Mouse (Mus musculus) naive thymus-derived CD4-positive, alpha-beta T cell, adult 2 months (primary cell): ENCODE results near the gene Macrod2.

Source experiments
- DNase-seq: peaks from one replicate; pipeline ENCODE4 v3.0.0-alpha.2; 2011; ENCODE audit warnings: low read depth

Gene Macrod2

DNA sequence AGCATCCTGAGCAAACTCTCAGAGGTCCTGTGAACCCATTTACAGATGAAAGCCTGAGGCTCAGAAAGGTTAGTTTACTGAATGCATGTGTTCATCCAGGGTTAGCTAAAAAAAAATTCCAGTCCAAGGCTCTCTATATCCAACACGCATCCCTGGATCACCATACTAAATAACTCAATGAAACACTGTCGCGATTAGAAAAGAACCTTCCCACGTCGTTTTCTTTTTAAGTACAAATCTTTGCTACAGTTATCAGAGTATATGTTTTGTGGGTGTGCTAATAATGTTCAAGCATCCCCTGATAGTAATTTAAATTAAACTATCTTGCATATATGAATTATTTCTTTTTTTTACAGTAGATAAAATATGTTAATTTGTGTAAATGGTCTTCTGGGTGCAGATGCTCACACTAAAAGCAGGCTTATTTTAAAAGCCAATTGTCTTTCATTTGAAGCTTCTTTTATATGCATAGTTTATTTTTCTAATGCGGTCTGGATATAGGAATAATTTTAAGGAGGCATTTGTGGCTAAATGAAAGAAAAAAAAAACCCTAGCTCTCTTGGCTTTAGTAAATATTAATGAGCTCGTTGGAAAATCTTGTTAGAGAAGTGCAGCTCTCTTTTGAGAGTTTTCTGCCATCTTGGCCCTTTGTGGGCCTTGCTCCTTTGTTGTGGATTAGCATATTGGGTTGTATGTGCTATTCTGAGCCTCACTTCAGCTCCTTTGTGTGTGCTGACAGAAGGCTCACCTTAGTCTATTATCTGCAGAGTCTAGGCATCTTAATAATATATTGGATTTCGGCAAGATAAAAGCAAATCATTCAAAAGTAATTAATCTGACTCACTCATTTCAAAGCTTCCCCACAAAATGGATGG lies 679.1 kb downstream of the Macrod2 start:
- no peak for DNase-seq

DNA sequence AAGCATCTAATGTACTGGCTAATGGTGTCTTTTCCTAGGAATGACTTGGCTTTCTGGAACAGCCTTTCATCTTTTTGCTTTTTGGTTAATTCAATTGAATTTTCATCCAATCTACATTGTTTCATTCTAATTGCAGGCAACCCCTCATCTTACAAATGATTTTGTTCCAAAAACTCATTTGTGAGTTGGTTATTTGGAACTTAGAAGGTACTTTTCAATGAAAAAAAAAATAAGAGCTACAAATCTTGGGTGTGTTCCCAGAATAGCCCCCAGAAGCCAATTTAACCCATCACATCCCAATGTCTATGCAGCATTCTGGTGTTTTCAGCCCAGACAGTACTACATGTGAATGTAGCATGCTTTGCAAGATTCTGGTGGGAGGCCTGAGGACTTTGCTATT lies 683.1 kb downstream of the Macrod2 start:
- no peak for DNase-seq

GRCm38 (mm10) chr2:141091320-141091719 lies 696.2 kb downstream of the Macrod2 start:
- DNase-seq = no peak

DNA sequence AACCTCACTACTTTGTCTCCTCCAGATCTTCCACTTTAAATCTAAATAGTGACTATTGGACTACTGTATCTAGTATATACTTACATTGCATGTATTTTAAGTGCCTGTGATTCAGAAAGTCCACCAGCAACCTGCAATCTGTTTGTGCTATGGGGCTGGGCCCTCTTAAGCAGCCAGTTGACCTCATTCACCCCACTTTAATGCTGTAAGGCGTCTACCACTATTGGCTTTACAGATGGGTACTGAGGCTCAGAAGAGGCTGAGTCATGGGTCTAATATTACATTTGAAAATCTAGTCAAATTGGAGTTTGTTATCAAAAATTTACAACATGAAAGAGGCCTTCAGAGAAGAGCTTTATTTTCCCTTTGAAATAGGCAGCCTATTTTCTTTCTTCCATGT lies 722.5 kb downstream of the Macrod2 start:
- DNase-seq = no peak

DNA sequence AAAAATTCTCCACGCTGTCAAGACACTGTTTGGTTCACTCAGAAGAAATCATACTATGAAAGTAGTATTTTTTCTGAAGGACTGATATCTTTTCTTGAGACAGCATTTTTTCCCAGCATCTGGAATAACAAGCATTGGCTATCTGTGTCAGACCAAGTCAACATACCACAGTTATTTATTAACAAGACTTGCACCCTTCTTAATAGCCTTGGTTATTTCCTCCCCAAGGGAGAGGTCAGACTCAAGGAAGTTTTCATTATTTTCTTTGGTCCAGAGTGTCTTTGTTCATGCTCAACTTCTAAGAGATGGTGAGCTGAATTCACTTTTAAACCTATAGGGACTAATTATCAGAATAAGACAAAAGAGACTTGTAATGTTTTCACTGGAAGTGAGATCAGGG lies 728.8 kb downstream of the Macrod2 start:
- no peak for DNase-seq

GRCm38 (mm10) chr2:141125638-141126037 lies 730.5 kb downstream of the Macrod2 start:
- DNase-seq = no peak

DNA sequence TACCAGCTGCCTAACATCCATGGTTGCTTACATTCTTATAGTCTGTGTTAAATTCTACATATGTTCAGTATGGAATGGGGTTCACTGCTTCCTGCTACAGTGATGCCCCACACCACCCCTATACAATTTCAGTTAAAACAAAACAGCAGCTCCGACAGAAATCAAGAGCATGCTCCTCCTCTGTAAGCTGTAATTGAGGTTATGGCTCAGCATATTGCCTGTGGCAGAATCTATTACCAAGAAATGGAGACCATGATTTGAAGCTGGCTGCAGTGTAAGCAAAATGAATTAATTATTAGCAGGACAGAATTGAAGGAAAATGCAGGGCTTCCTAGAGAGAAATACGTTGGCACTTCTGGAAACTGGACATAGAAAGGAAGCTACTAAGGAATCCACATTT lies 747.2 kb downstream of the Macrod2 start:
- DNase-seq = no peak

DNA sequence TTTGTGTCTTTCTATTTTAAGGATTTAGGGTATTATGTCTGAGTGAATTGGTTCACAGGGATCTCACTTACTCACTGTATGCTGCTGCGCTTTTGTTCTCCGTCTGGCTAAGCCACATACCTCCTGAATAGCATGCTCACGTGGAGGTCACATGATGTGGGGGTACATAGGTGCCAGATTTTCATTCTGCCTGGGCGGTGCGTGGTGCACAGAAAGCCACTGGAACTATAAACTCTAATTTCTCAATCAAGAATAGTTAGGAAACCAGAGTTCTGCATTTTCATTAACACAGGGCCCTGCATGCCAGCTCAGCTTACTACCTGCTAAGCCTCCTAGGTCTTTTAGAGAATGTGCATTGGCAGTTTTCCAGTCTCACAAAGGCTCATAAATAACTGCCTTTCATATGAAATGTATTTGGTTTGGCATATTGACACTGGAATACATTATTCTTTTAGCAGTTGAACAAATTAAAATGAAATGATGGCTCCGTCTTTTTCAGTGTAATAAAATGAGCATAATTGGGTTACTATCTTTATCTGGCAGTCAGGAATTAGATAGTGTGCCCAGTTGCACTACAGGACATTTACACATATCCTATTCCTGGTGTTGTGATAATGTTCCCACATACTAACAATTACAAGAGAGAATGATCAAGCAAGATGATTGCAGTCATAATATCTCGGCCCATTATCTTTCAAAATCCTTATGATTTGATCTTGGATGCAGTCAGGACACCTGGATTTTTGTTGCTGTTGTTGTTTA lies 757.1 kb downstream of the Macrod2 start:
- no peak for DNase-seq

DNA sequence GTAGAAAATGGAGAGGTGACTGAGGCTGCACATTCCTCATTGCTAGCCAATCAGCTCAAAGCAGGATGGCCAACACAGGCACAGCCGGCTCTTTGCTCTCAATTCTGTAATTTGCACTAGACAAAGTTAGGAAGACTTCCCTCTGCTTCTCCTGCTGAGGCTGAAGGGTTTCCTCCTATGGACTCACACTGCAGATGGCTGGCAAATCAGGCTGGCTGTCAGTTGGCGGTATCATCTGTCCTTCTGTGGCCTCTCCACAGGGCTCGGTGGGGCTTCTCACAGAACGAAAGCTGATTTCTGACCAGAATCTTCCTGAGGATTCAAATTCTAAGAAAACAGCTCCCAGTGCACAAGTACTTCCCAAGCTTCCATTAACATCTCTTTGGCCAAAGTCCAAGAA lies 760.9 kb downstream of the Macrod2 start:
- no peak for DNase-seq

GRCm38 (mm10) chr2:141156979-141157593 lies 762.0 kb downstream of the Macrod2 start:
- no peak for DNase-seq

DNA sequence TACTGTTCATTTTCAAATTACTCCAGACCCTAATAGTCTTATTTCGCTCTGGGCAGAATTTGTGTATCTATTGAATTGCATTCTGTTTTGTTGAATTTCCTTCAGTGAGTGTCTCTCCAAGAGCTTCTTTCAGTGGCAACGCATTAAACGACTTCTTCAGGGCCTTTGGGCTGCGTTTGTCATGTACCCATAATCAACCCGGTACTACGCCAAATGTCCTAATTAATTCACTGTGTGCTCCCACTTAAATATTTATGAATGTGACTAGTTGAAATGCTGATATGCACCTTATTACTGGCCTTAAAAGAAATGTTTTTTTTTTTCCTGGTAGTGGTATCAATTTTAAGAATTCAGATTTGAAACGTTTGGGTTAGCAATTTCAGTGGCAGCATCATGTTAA lies 763.1 kb downstream of the Macrod2 start:
- DNase-seq = no peak

GRCm38 (mm10) chr2:141163918-141164317 lies 768.8 kb downstream of the Macrod2 start:
- DNase-seq = no peak

DNA sequence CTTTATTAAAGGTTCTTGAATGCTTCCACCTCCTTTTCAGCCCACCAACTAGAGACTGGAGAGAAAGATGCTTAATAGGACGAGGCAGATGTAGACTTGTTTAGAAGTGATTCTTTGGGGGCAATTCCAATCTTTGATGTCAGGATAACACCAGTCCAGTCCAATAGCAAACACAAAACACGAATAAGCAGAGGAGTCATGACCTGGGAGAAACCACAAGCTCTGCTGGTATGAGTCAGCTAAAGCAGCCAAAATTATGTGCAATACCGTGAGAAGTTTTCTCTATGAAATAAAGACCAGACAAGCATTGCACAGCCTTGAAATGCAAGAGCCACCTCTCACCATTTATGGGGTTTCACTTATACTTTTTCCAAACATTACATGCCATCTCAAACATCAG lies 774.5 kb downstream of the Macrod2 start:
- no peak for DNase-seq

DNA sequence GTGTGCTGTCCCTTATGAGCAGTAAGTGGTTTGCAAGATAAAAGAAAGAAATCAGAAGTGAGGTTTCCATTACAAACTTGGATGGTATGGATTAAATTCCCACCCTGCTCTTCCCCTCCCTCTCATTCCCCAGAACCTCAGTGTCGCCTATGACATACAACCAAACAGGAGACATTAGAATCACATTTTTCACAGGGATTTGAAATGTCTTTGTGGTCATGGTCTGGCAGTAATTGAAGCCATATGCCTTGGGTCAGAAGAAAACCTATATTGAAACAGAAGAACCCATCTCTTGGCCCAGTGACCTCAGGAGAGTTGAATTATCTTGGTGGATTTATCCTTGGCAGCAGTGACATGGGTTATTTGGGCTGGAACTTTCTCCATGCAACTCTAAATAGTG lies 778.1 kb downstream of the Macrod2 start:
- no peak for DNase-seq

GRCm38 (mm10) chr2:141173607-141174006 lies 778.5 kb downstream of the Macrod2 start:
- no peak for DNase-seq

DNA sequence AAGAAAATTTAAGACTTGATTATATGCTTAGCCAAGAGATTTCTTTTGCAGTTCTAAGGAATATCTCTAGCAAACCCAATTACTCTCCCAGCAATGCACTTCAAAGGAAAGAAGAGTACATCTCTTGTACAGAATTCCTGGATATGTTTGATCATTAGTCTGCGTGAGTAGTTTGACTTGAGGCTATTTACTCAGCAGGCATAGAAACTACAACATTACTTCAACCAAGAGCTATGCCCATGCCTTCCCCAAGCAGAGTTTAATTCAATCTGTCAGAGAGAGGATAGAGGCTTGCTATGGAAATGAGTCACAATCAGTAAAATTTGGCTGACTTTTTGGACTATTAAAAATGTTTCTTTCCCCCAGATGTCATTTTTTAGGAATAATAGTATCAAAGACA lies 785.5 kb downstream of the Macrod2 start:
- DNase-seq = no peak

DNA sequence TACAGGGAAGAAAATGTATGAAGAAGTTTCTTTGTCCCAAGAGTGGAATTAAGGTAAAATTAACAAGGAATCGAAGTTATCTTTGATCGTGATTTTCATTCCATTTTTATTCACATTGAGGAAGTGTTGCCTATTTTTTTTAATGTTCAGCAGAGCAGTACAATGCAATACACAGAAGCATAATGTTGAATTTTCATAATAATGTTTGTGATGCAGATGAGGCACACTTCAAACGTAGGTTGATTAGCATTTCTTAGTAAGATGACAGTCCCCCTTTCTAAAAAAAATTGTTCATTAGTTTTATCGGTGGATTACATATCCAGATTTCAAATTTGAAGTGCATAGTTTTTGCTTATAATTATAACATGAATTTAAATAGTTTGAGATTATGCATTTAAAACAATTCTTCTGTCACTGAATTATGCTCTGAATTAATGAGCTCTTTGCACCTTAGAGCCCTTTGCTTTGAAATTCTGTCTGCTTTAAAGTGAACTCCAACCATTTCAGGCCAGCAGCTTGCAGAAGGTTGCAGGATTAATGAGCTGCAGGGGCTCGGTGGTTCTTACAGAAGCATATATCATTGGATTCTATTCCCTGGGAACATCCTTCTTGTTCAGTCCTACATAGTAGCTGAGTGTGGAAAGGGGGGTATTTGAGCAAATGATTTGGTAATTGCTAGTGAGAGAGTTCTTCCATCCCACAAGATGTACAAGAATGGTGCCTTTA lies 787.1 kb downstream of the Macrod2 start:
- no peak for DNase-seq

DNA sequence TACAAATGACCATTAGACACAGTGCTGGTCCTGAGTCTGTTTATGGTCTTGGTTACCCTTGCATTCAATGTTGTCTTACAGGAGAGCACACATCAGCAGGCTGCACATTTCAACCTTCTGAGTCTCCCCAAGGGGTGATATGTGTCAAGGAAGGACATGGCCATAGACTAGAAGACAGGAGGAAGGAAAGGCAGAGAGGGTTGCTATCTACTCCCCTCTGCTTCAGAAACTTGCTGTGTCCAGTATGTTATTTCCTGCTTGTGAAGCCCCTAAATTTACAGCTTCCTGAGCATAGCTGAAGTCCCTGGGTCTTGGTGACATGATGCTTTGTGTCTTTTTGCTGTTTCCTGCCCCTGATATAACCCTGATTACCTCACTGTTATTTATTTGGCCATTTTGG lies 799.4 kb downstream of the Macrod2 start:
- DNase-seq = no peak

DNA sequence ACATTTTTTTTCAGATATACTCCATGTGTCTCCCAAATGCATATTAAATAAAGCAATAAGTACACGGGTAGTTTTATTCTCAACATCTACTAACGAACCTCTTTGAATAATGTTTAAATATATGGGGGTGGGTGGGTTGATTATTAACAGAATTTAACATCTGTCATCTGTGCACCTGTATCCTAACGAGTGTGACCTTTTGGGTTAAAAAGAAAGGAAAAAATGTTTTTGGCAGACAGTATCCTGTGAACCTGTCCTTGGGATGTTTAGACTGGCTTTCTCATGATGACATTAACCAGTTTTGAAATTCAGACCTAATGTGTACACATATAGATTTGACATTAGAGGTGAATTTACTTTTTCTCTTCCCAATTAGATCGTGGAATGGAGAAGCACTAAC lies 805.4 kb downstream of the Macrod2 start:
- no peak for DNase-seq

- DNase-seq = no peak
Measured at GRCm38 (mm10) chr2:141201303-141202014, 806.4 kb downstream of the Macrod2 start.

GRCm38 (mm10) chr2:141202015-141202364 lies 806.9 kb downstream of the Macrod2 start:
- no peak for DNase-seq

GRCm38 (mm10) chr2:141211346-141211745 lies 816.2 kb downstream of the Macrod2 start:
- no peak for DNase-seq
